Mouse (Mus musculus): ENCODE results near the gene Zfp950. TPM values are rescaled to one million over a fixed set of nuclear protein-coding genes. Genes with fewer than 3 reads are reported as not detected.

The Zfp950 gene
- polyA plus RNA-seq, 1 experiment from 2014 or later = 50.9 TPM

- ATAC-seq = no peak
Observed at GRCm38 (mm10) chr19:61052008-61052407, 88.6 kb downstream of the Zfp950 start.

GRCm38 (mm10) chr19:61051151-61051550 lies 89.5 kb downstream of the Zfp950 start:
- H3K36me3 ChIP-seq (ENCODE audit: poor library complexity, severe bottlenecking) = 0 out of 2 replicates have a peak, but pooled peaks cover 3% of the 10 kb centered on the region
- no peak overlapping the region for H3K27ac ChIP-seq
- 98% methylated on average over 1 of the region's 1 CpGs for WGBS
- no peak overlapping the region for H3K4me2 ChIP-seq
- ATAC-seq = no peak
- H3K27me3 ChIP-seq = no peaks in the 10 kb centered on the region
- no peak overlapping the region for H3K4me3 ChIP-seq
- H3K4me1 ChIP-seq = no peaks in the 10 kb centered on the region
- no peak overlapping the region for H3K9ac ChIP-seq
- no peaks in the 10 kb centered on the region; the same call in 1 of the 2 replicates for H3K9me3 ChIP-seq (replicated peaks)

More at GRCm38 (mm10) chr19:61052008-61052407, 88.6 kb downstream of the Zfp950 start:
- no peaks in the 10 kb centered on the region for H3K27me3 ChIP-seq
- H3K4me2 ChIP-seq = no peak overlapping the region
- H3K9me3 ChIP-seq (replicated peaks) = no peaks in the 10 kb centered on the region; the same call in 1 of the 2 replicates
- no peak overlapping the region for H3K9ac ChIP-seq
- no peaks in the 10 kb centered on the region for H3K4me1 ChIP-seq
- 0 out of 2 replicates have a peak, but pooled peaks cover 3% of the 10 kb centered on the region for H3K36me3 ChIP-seq (ENCODE audit: poor library complexity, severe bottlenecking)
- H3K27ac ChIP-seq = no peak overlapping the region
- H3K4me3 ChIP-seq = no peak overlapping the region

GRCm38 (mm10) chr19:61049413-61049812 lies 91.2 kb downstream of the Zfp950 start:
- Histone ChIP-seq H3K4me1 (no peaks in the 10 kb centered on the region), H3K9me3 (replicated peaks) (no peaks in the 10 kb centered on the region; the same call in 1 of the 2 replicates), H3K36me3 (ENCODE audit: poor library complexity, severe bottlenecking) (0 out of 2 replicates have a peak, but pooled peaks cover 3% of the 10 kb centered on the region), H3K4me2 (no peak overlapping the region), H3K27ac (no peak overlapping the region), H3K9ac (no peak overlapping the region), H3K4me3 (no peak overlapping the region), H3K27me3 (no peaks in the 10 kb centered on the region)
- ATAC-seq = no peak
- 89% methylated on average over 1 of the region's 1 CpGs for WGBS

- Histone ChIP-seq H3K9me3 (replicated peaks) (no peaks in the 10 kb centered on the region), H3K9ac (no peak overlapping the region), H3K4me2 (no peak overlapping the region), H3K36me3 (ENCODE audit: poor library complexity, severe bottlenecking) (no peaks in the 10 kb centered on the region), H3K4me1 (no peaks in the 10 kb centered on the region), H3K4me3 (no peak overlapping the region), H3K27ac (no peak overlapping the region), H3K27me3 (no peaks in the 10 kb centered on the region)
- no peak for ATAC-seq
- 80% methylated on average over 2 of the region's 2 CpGs for WGBS
Observed at GRCm38 (mm10) chr19:61048646-61049045, 92.0 kb downstream of the Zfp950 start.

GRCm38 (mm10) chr19:61039151-61039550 lies 101.5 kb downstream of the Zfp950 start:
- Histone ChIP-seq H3K36me3 (ENCODE audit: poor library complexity, severe bottlenecking) (no peaks in the 10 kb centered on the region), H3K9ac (no peak overlapping the region)

GRCm38 (mm10) chr19:61031570-61031969 lies 109.1 kb downstream of the Zfp950 start:
- no peak overlapping the region for H3K27ac ChIP-seq
- no peak for ATAC-seq
- no peak overlapping the region for H3K4me3 ChIP-seq
- no peaks in the 10 kb centered on the region for H3K9me3 ChIP-seq (replicated peaks)
- no peaks in the 10 kb centered on the region for H3K36me3 ChIP-seq (ENCODE audit: poor library complexity, severe bottlenecking)
- no peak overlapping the region for H3K9ac ChIP-seq
- no peak overlapping the region for H3K4me2 ChIP-seq
- 86% methylated on average over 2 of the region's 2 CpGs for WGBS
- no peaks in the 10 kb centered on the region for H3K27me3 ChIP-seq
- no peaks in the 10 kb centered on the region for H3K4me1 ChIP-seq

More at GRCm38 (mm10) chr19:61039151-61039550, 101.5 kb downstream of the Zfp950 start:
- H3K27ac ChIP-seq = no peak overlapping the region
- H3K27me3 ChIP-seq = no peaks in the 10 kb centered on the region
- no peak for ATAC-seq
- H3K4me3 ChIP-seq = no peak overlapping the region
- H3K4me2 ChIP-seq = no peak overlapping the region
- H3K9me3 ChIP-seq (replicated peaks) = no peaks in the 10 kb centered on the region
- H3K4me1 ChIP-seq = no peaks in the 10 kb centered on the region

- no peaks in the 10 kb centered on the region for H3K4me1 ChIP-seq
- H3K4me3 ChIP-seq = no peak overlapping the region
- no peaks in the 10 kb centered on the region for H3K36me3 ChIP-seq (ENCODE audit: poor library complexity, severe bottlenecking)
- no peak for ATAC-seq
- H3K4me2 ChIP-seq = no peak overlapping the region
- no peak overlapping the region for H3K9ac ChIP-seq
- no peaks in the 10 kb centered on the region for H3K27me3 ChIP-seq
- no peaks in the 10 kb centered on the region for H3K9me3 ChIP-seq (replicated peaks)
- WGBS = 96% methylated on average over 3 of the region's 3 CpGs
- H3K27ac ChIP-seq = no peak overlapping the region
Observed at GRCm38 (mm10) chr19:61021939-61022566, 118.6 kb downstream of the Zfp950 start.

- Histone ChIP-seq H3K4me2 (no peak overlapping the region), H3K4me1 (no peaks in the 10 kb centered on the region), H3K36me3 (ENCODE audit: poor library complexity, severe bottlenecking) (no peaks in the 10 kb centered on the region), H3K27me3 (no peaks in the 10 kb centered on the region), H3K4me3 (no peak overlapping the region), H3K27ac (no peak overlapping the region), H3K9me3 (replicated peaks) (no peaks in the 10 kb centered on the region), H3K9ac (no peak overlapping the region)
- WGBS = 82% methylated on average over 2 of the region's 2 CpGs
- ATAC-seq = peak; percentile 72; the same call in 1 of the 2 replicates
Observed at GRCm38 (mm10) chr19:61021502-61021901, 119.1 kb downstream of the Zfp950 start.

GRCm38 (mm10) chr19:61017477-61018266 lies 123.0 kb downstream of the Zfp950 start:
- WGBS = 89% methylated on average over 1 of the region's 1 CpGs
- Histone ChIP-seq H3K27ac (no peak overlapping the region), H3K36me3 (ENCODE audit: poor library complexity, severe bottlenecking) (no peaks in the 10 kb centered on the region), H3K27me3 (no peaks in the 10 kb centered on the region), H3K9me3 (replicated peaks) (no peaks in the 10 kb centered on the region), H3K9ac (no peak overlapping the region), H3K4me3 (no peak overlapping the region), H3K4me2 (no peak overlapping the region), H3K4me1 (no peaks in the 10 kb centered on the region)
- no peak for ATAC-seq

GRCm38 (mm10) chr19:61009266-61009665 lies 131.4 kb downstream of the Zfp950 start:
- 84% methylated on average over 2 of the region's 2 CpGs for WGBS
- H3K4me2 ChIP-seq = no peak overlapping the region

More at GRCm38 (mm10) chr19:61009266-61009665, 131.4 kb downstream of the Zfp950 start:
- no peak overlapping the region for H3K4me3 ChIP-seq
- no peak overlapping the region for H3K27ac ChIP-seq
- no peak for ATAC-seq
- H3K9me3 ChIP-seq (replicated peaks) = no peaks in the 10 kb centered on the region
- no peak overlapping the region for H3K9ac ChIP-seq
- no peaks in the 10 kb centered on the region for H3K36me3 ChIP-seq (ENCODE audit: poor library complexity, severe bottlenecking)
- no peaks in the 10 kb centered on the region for H3K27me3 ChIP-seq
- no peaks in the 10 kb centered on the region for H3K4me1 ChIP-seq

Measured in forebrain, embryonic 13.5 days (tissue).